Mouse (Mus musculus) CH12.LX (cell line): ENCODE results near the gene Ctsh.

Experiments used
- CTCF ChIP-seq, 2 experiments: IDR thresholded peaks in 1 of 2; conservative IDR thresholded peaks in 1 of 2; 2 replicates each; pipeline ENCODE4 v1.5.1; 2011 to 2012; ENCODE audit warnings: low read depth in 2 of 2, low read length in 2 of 2, improper control_type of control experiment in 1 of 2, inconsistent platforms in 1 of 2, mild to moderate bottlenecking in 1 of 2, moderate library complexity in 1 of 2
- MAZ ChIP-seq: IDR thresholded peaks from 2 replicates; pipeline ENCODE4 v1.6.1; 2012; ENCODE audit warnings: low read depth, mild to moderate bottlenecking, inconsistent platforms, low read length, improper control_type of control experiment, moderate library complexity
- RAD21 ChIP-seq: IDR thresholded peaks from 2 replicates; pipeline ENCODE4 v1.6.1; 2011; ENCODE audit warnings: low read depth, mild to moderate bottlenecking, low read length, improper control_type of control experiment, moderate library complexity
- TCF12 ChIP-seq: IDR thresholded peaks from 2 replicates; pipeline ENCODE4 v1.6.1; 2014; ENCODE audit warnings: low read depth, mild to moderate bottlenecking, inconsistent platforms, low read length, improper control_type of control experiment

DNA sequence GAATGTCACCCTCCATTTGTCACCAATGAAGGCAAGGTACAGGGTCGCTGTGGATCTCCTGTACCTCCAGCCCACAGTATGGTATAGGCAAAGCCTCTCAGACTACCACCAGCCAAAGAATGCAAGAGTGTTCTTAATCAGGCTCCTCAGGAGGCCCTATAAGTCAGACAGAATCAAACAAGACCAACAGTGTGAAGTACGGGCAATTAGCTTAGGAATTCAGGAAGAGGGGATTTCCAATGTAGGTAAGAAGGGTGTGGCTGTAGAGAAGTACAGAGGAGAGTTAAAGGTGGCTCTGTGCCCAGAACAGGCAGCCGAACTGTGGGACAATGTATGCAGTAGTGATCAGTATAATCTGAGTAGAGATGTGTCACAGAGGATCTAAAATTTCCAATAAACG is 17.6 kb upstream of the Ctsh start:
- TF ChIP-seq CTCF (conservative IDR thresholded peaks at IDR 0.05 in 1 of 2, IDR thresholded peaks at IDR 0.05 in 1 of 2; ENCODE audit: low read depth in 2 of 2, low read length in 2 of 2) (no peak), TCF12 (no peak), MAZ (no peak), RAD21 (no peak)
